Mouse (Mus musculus) layer of hippocampus, adult 18-20 months (tissue): Measurements from ENCODE around the gene Itga9. TPM values are rescaled to one million over a fixed set of nuclear protein-coding genes. Genes with fewer than 3 reads are reported as not detected.

ENCODE experiments used
- DNase-seq, 2 experiments: peaks; one replicate each; pipeline ENCODE4 v3.0.0; 2022; ENCODE audit warnings: low spot score in 2 of 2
- total RNA-seq, 2 experiments: library from RNA; stranded (reverse); gene quantifications; 2 replicates each; pipeline ENCODE4 v1.2.3; 2021

Itga9 gene
- total RNA-seq, 2 experiments from 2014 or later = 2.5 to 5.4 TPM

- no peak for DNase-seq
Observed at GRCm38 (mm10) chr9:118606817-118607371, 404 bp downstream of the Itga9 start.

- DNase-seq = no peak
Observed at GRCm38 (mm10) chr9:118607701-118608401, 1.4 kb downstream of the Itga9 start.

- DNase-seq = no peak
Observed at GRCm38 (mm10) chr9:118608556-118608955, 2.1 kb downstream of the Itga9 start.

- DNase-seq = peak in 1 of 2 experiments; percentile 53
Observed at GRCm38 (mm10) chr9:118610060-118610459, 3.6 kb downstream of the Itga9 start.

GRCm38 (mm10) chr9:118611111-118611541, 4.6 kb downstream of the Itga9 start:
- DNase-seq = peak in 1 of 2 experiments; percentile 43

- no peak for DNase-seq
Observed at GRCm38 (mm10) chr9:118611958-118612581, 5.6 kb downstream of the Itga9 start.

- no peak for DNase-seq
Observed at GRCm38 (mm10) chr9:118617237-118617636, 10.7 kb downstream of the Itga9 start.

- DNase-seq = no peak
Observed at GRCm38 (mm10) chr9:118618732-118619250, 12.3 kb downstream of the Itga9 start.

- DNase-seq = no peak
Observed at GRCm38 (mm10) chr9:118620807-118621206, 14.3 kb downstream of the Itga9 start.

GRCm38 (mm10) chr9:118621691-118622090, 15.2 kb downstream of the Itga9 start:
- DNase-seq = no peak

- DNase-seq = peak in 1 of 2 experiments; percentile 27
Observed at GRCm38 (mm10) chr9:118622376-118623166, 16.1 kb downstream of the Itga9 start.

GRCm38 (mm10) chr9:118623483-118623882, 17.0 kb downstream of the Itga9 start:
- no peak for DNase-seq

- DNase-seq = no peak
Observed at GRCm38 (mm10) chr9:118624146-118624545, 17.7 kb downstream of the Itga9 start.

- DNase-seq = no peak
Observed at GRCm38 (mm10) chr9:118629763-118630379, 23.4 kb downstream of the Itga9 start.

GRCm38 (mm10) chr9:118631775-118632757, 25.6 kb downstream of the Itga9 start:
- DNase-seq = no peak

GRCm38 (mm10) chr9:118632758-118633143, 26.3 kb downstream of the Itga9 start:
- DNase-seq = no peak

GRCm38 (mm10) chr9:118638642-118639210, 32.2 kb downstream of the Itga9 start:
- no peak for DNase-seq

GRCm38 (mm10) chr9:118645698-118646355, 39.3 kb downstream of the Itga9 start:
- no peak for DNase-seq

GRCm38 (mm10) chr9:118647495-118647894, 41.0 kb downstream of the Itga9 start:
- no peak for DNase-seq
